Mouse (Mus musculus) left cerebral cortex, postnatal 36 days (tissue): Measurements from ENCODE around the gene Tek. TPM values are rescaled to one million over a fixed set of nuclear protein-coding genes. Genes with fewer than 3 reads are reported as not detected.

Experiments
- DNase-seq, 2 experiments: peaks; one replicate each; pipeline ENCODE4 v3.0.0; 2021 to 2022; ENCODE audit warnings: low spot score in 2 of 2, mixed read lengths in 1 of 2
- intact Hi-C: fragments of 180-260 bp; cut with DNase I; formaldehyde crosslinking; loops from one replicate; pipeline ENCODE4 v1.15.1; 2025
- total RNA-seq, 2 experiments: library from RNA; stranded (reverse); gene quantifications; 2 replicates each; pipeline ENCODE4 v1.2.3; 2021

The Tek gene
- total RNA-seq, 2 experiments from 2014 or later: 8.3 to 8.7 TPM

GRCm38 (mm10) chr4:94781043-94781442 lies 42.0 kb downstream of the Tek start:
- intact Hi-C loops: no loop called here
- DNase-seq: no peak

- no peak for DNase-seq
- intact Hi-C loops: no loop called here
Observed at GRCm38 (mm10) chr4:94785921-94786320, 46.8 kb downstream of the Tek start.

GRCm38 (mm10) chr4:94803187-94803586 lies 64.1 kb downstream of the Tek start:
- intact Hi-C loops: no loop called here
- DNase-seq: no peak

- intact Hi-C loops: no loop called here
- DNase-seq: no peak
Observed at GRCm38 (mm10) chr4:94810616-94811015, 71.5 kb downstream of the Tek start.

GRCm38 (mm10) chr4:94826891-94827290 lies 87.8 kb downstream of the Tek start:
- no peak for DNase-seq
- intact Hi-C loops: no loop called here

GRCm38 (mm10) chr4:94827429-94827828 lies 88.3 kb downstream of the Tek start:
- intact Hi-C loops: no loop called here
- DNase-seq: no peak

- no peak for DNase-seq
- intact Hi-C loops: no loop called here
Observed at GRCm38 (mm10) chr4:94829924-94830386, 90.9 kb downstream of the Tek start.

GRCm38 (mm10) chr4:94837061-94837460 lies 98.0 kb downstream of the Tek start:
- intact Hi-C loops: no loop called here
- no peak for DNase-seq

- no peak for DNase-seq
- intact Hi-C loops: no loop called here
Observed at GRCm38 (mm10) chr4:94853301-94853700, 114.2 kb downstream of the Tek start.

GRCm38 (mm10) chr4:94854270-94854669 lies 115.2 kb downstream of the Tek start:
- no peak for DNase-seq
- intact Hi-C loops: no loop called here

- intact Hi-C loops: no loop called here
- DNase-seq: no peak
Observed at GRCm38 (mm10) chr4:94855201-94855600, 116.1 kb downstream of the Tek start.

GRCm38 (mm10) chr4:94900744-94901143 lies 161.7 kb downstream of the Tek start:
- DNase-seq: no peak
- intact Hi-C loops: loop anchor here (10.0 kb wide), 1 partner anchor 216 kb away; no protein-coding TSS in a partner anchor

GRCm38 (mm10) chr4:94901780-94902179 lies 162.7 kb downstream of the Tek start:
- intact Hi-C loops: loop anchor here (10.0 kb wide), 1 partner anchor 217 kb away; no protein-coding TSS in a partner anchor
- DNase-seq: no peak

Other genes with a start within 250 kb of the Tek start
- under 1 TPM in 1 of 2 experiments, not detected in 1; 0.67 TPM for gene Gm10306, start 182.7 kb upstream of the Tek start, total RNA-seq
- 10 to 100 TPM in 1 of 2 experiments, 1 to 10 TPM in 1; 8.8 to 11.0 TPM for gene Caap1, start 182.5 kb upstream of the Tek start, total RNA-seq
- 10 to 100 TPM; 41.9 to 50.9 TPM for gene Plaa, start 136.0 kb upstream of the Tek start, total RNA-seq
- 10 to 100 TPM; 19.6 to 24.4 TPM for gene Ift74, start 124.8 kb upstream of the Tek start, total RNA-seq
- not detected for gene Lrrc19, start 89.1 kb upstream of the Tek start, total RNA-seq
- 1 to 10 TPM in 1 of 2 experiments, under 1 TPM in 1; 0.67 to 1.3 TPM for gene Eqtn, start 189.6 kb downstream of the Tek start, total RNA-seq
- 10 to 100 TPM; 28.4 to 34.9 TPM for gene Mysm1, start 239.8 kb downstream of the Tek start, total RNA-seq